Mouse (Mus musculus) midbrain, embryonic 13.5 days (tissue): Measurements from ENCODE around the gene Fcna. TPM values are rescaled to one million over a fixed set of nuclear protein-coding genes. Genes with fewer than 3 reads are reported as not detected.
A peak's percentile ranks its signal among the peaks of the same experiment; 100 is the strongest.

Experiments
- ATAC-seq: fragments of 200-750 bp; cut with Nextera tagmentation; 2 replicates; pipeline ENCODE4 v1.8.0; 2017; ENCODE audit warnings: mild to moderate bottlenecking, moderate TSS enrichment, moderate library complexity
- H3K27ac ChIP-seq: fragments of 300-500 bp; sonication (generic); 2 replicates; pipeline ENCODE4 v1.5.1; 2015; ENCODE audit warnings: inconsistent platforms, mild to moderate bottlenecking, moderate library complexity
- H3K27me3 ChIP-seq: fragments of 300-500 bp; sonication (generic); 2 replicates; pipeline ENCODE4 v1.6.1; 2015; ENCODE audit warnings: mild to moderate bottlenecking, inconsistent platforms
- H3K36me3 ChIP-seq: fragments of 300-500 bp; sonication (generic); 2 replicates; pipeline ENCODE4 v1.6.1; 2015; ENCODE audit warnings: mild to moderate bottlenecking, inconsistent platforms
- H3K4me1 ChIP-seq: fragments of 300-500 bp; sonication (generic); replicated peaks from 2 replicates; pipeline ENCODE4 v1.6.1; 2015; ENCODE audit warnings: inconsistent platforms
- H3K4me2 ChIP-seq: fragments of 300-500 bp; sonication (generic); replicated peaks from 2 replicates; pipeline ENCODE4 v1.6.1; 2015; ENCODE audit warnings: moderate library complexity, mild to moderate bottlenecking, inconsistent platforms
- H3K4me3 ChIP-seq: fragments of 300-500 bp; sonication (generic); replicated peaks from 2 replicates; pipeline ENCODE4 v1.5.1; 2015; ENCODE audit warnings: mild to moderate bottlenecking, inconsistent platforms
- H3K9ac ChIP-seq: fragments of 300-500 bp; sonication (generic); replicated peaks from 2 replicates; pipeline ENCODE4 v1.6.1; 2015; ENCODE audit warnings: mild to moderate bottlenecking, inconsistent platforms
- H3K9me3 ChIP-seq: fragments of 300-500 bp; sonication (generic); 2 replicates; pipeline ENCODE4 v1.6.1; 2016; ENCODE audit warnings: mild to moderate bottlenecking, inconsistent platforms
- WGBS: fragments of 180-500 bp; shearing (Covaris S2); methylation state at CpG from one replicate; pipeline ENCODE4 v1.1.7; 2015; 5-methylcytosine and 5-hydroxymethylcytosine counted together
- polyA plus RNA-seq: library from polyadenylated mRNA; unstranded; fragments of >200 nt; fragmentation: Nextera tagmentation; extraction: Ambion mirVana; gene quantifications from 2 replicates; pipeline ENCODE4 v1.2.1, GENCODE M21; 2015

Gene Fcna
- polyA plus RNA-seq, 1 experiment from 2014 or later, result 1.1 TPM

DNA sequence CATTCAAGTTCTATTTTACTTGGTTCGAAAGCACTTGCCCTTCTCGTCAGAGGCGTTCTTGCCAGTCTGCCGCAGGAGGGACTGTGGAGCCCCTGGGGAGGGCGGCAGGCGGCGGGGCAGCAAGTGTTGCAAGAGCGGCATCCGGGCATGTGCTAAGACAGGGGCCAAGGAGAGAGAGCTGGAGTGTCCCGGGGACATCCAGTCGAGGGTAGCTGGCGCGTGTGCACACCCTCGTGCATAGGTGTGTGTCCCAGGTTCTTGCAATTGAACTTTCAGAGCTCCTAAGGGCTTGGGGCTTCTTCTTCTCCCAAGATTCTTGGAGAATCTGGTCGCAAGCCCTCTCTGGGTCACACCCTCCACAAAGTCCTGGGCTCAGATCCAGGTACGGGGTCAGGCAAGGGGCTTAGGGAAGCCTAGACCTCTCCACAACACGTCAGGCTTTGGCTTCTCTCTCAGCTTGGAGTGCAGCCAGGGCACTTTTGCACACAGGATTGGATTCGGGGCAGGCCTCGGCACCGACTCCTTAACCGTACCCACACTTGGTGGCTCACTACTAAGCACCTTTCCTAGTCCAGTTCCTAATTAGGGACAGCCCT is 52.3 kb downstream of the Fcna start:
- Histone ChIP-seq H3K4me2 (peak overlapping the region; percentile 97), H3K27me3 (peaks cover 51% of the 10 kb centered on the region), H3K9me3 (no peaks in the 10 kb centered on the region), H3K4me1 (peaks cover 59% of the 10 kb centered on the region), H3K36me3 (peaks cover 14% of the 10 kb centered on the region), H3K9ac (peak overlapping the region; percentile 67), H3K4me3 (peak overlapping the region; percentile 60), H3K27ac (peak overlapping the region; percentile 90)
- WGBS, result 14% methylated on average over 21 of the region's 21 CpGs
- peak; percentile 0; the same call in 1 of the 2 replicates for ATAC-seq

Other genes starting within 250 kb of the Fcna start
- 0.62 and 1.0 TPM in 2 replicates for gene Entpd2, start 232.2 kb downstream of the Fcna start, polyA plus RNA-seq
- gene Npdc1, start 228.7 kb downstream of the Fcna start, polyA plus RNA-seq, result 380 and 389 TPM in 2 replicates
- 0.49 TPM in 1 of 2 replicates, not detected in the other for gene Fut7, start 204.8 kb downstream of the Fcna start, polyA plus RNA-seq
- gene Abca2, start 199.3 kb downstream of the Fcna start, polyA plus RNA-seq, result 10.2 and 11.1 TPM in 2 replicates
- gene Clic3, start 171.2 kb downstream of the Fcna start, polyA plus RNA-seq, result 2.7 and 4.0 TPM in 2 replicates
- 85.7 and 92.1 TPM in 2 replicates for gene Paxx, start 166.9 kb downstream of the Fcna start, polyA plus RNA-seq
- 48.6 and 80.5 TPM in 2 replicates for gene Ptgds, start 158.0 kb downstream of the Fcna start, polyA plus RNA-seq
- not detected in 2 replicates for gene Lcn12, start 134.1 kb downstream of the Fcna start, polyA plus RNA-seq
- 120 and 122 TPM in 2 replicates for gene Fbxw5, start 127.3 kb downstream of the Fcna start, polyA plus RNA-seq
- gene C8g, start 126.3 kb downstream of the Fcna start, polyA plus RNA-seq, result 5.6 and 7.2 TPM in 2 replicates
- 22.9 and 24.1 TPM in 2 replicates for gene Traf2, start 81.1 kb downstream of the Fcna start, polyA plus RNA-seq
- gene Edf1, start 70.2 kb downstream of the Fcna start, polyA plus RNA-seq, result 387 and 406 TPM in 2 replicates
- 3.2 and 6.8 TPM in 2 replicates for gene Mamdc4, start 53.2 kb downstream of the Fcna start, polyA plus RNA-seq
- 190 and 193 TPM in 2 replicates for gene Phpt1, start 52.8 kb downstream of the Fcna start, polyA plus RNA-seq
- gene Ajm1, start 46.3 kb downstream of the Fcna start, polyA plus RNA-seq, result 3.5 and 5.7 TPM in 2 replicates
- gene Rabl6, start 19.5 kb downstream of the Fcna start, polyA plus RNA-seq, result 67.2 and 75.9 TPM in 2 replicates
- gene Ccdc183, start 10.4 kb downstream of the Fcna start, polyA plus RNA-seq, result 0.24 and 0.47 TPM in 2 replicates
- 27.5 and 32.3 TPM in 2 replicates for gene Tmem141, start 6.0 kb downstream of the Fcna start, polyA plus RNA-seq
- gene Lcn8, start 25.1 kb upstream of the Fcna start, polyA plus RNA-seq, result not detected in 2 replicates
- not detected in 2 replicates for gene Lcn5, start 29.9 kb upstream of the Fcna start, polyA plus RNA-seq
- gene Lcn6, start 48.8 kb upstream of the Fcna start, polyA plus RNA-seq, result not detected in 2 replicates
- gene Lcn10, start 54.7 kb upstream of the Fcna start, polyA plus RNA-seq, result not detected in 2 replicates
- not detected in 2 replicates for gene Obp2a, start 72.0 kb upstream of the Fcna start, polyA plus RNA-seq
- 98.4 and 100 TPM in 2 replicates for gene Bmyc, start 78.7 kb upstream of the Fcna start, polyA plus RNA-seq
- not detected in 2 replicates for gene Obp2b, start 109.0 kb upstream of the Fcna start, polyA plus RNA-seq
- not detected in 2 replicates for gene Lcn3, start 137.5 kb upstream of the Fcna start, polyA plus RNA-seq
- gene Lcn11, start 149.0 kb upstream of the Fcna start, polyA plus RNA-seq, result not detected in 2 replicates
- not detected in 2 replicates for gene Gm13539, start 154.2 kb upstream of the Fcna start, polyA plus RNA-seq
- not detected in 2 replicates for gene Glt6d1, start 187.8 kb upstream of the Fcna start, polyA plus RNA-seq
- gene Lcn9, start 195.1 kb upstream of the Fcna start, polyA plus RNA-seq, result not detected in 2 replicates
- not detected in 2 replicates for gene Sohlh1, start 219.2 kb upstream of the Fcna start, polyA plus RNA-seq
- gene Kcnt1, start 235.7 kb upstream of the Fcna start, polyA plus RNA-seq, result 4.4 and 5.9 TPM in 2 replicates